Mouse (Mus musculus) embryo, embryonic 10 days (tissue): ENCODE data around the gene Nusap1.
"Not testable (repeated sequence)": the region's sequence is repeated elsewhere in the genome, so short reads cannot be mapped to it uniquely, and the experiment has no call there.

Experiments
- DNase-seq: peaks from one replicate; pipeline ENCODE4 v3.0.0-alpha.2; 2015; ENCODE audit warnings: low spot score

The Nusap1 gene

GRCm38 (mm10) chr2:119644254-119644653, 26.2 kb downstream of the Nusap1 start:
- no peak for DNase-seq

- DNase-seq, result peak; percentile 86
These were observed 44.4 kb downstream of the Nusap1 start, which contains the start of gene Ndufaf1 for GRCm38 (mm10) chr2:119662220-119663182. Gene Ndufaf1 (minus strand): TSS chr2:119662827.

- DNase-seq, result not testable (repeated sequence)
These were observed 47.6 kb downstream of the Nusap1 start for GRCm38 (mm10) chr2:119665744-119666143.

GRCm38 (mm10) chr2:119669010-119669409, 50.9 kb downstream of the Nusap1 start:
- peak; percentile 63 for DNase-seq

GRCm38 (mm10) chr2:119674525-119675214, 56.6 kb downstream of the Nusap1 start, which contains the start of gene Rtf1:
Gene Rtf1 (plus strand): TSS chr2:119675068.
- DNase-seq, result peak; percentile 86

GRCm38 (mm10) chr2:119675215-119675784, 57.2 kb downstream of the Nusap1 start:
- peak; percentile 45 for DNase-seq

- DNase-seq, result no peak
These were observed 57.7 kb downstream of the Nusap1 start for GRCm38 (mm10) chr2:119675831-119676230.

- DNase-seq, result no peak
These were observed 65.6 kb downstream of the Nusap1 start for GRCm38 (mm10) chr2:119683706-119684105.

GRCm38 (mm10) chr2:119692003-119692701, 74.1 kb downstream of the Nusap1 start:
- no peak for DNase-seq

- no peak for DNase-seq
These were observed 76.7 kb downstream of the Nusap1 start for GRCm38 (mm10) chr2:119694826-119695225.

GRCm38 (mm10) chr2:119696111-119696510, 78.0 kb downstream of the Nusap1 start:
- DNase-seq, result no peak

GRCm38 (mm10) chr2:119698472-119698871, 80.4 kb downstream of the Nusap1 start:
- DNase-seq, result no peak

- DNase-seq, result no peak
These were observed 81.9 kb downstream of the Nusap1 start for GRCm38 (mm10) chr2:119699962-119700361.
